Mouse (Mus musculus): ENCODE measurements at regions not wholly inside any gene's neighbourhood (a gene's known extent, or its start where the extent isn't known, plus 50 kb on each side); places are given as distances from the start of the nearest gene placed in this dataset.

DNA sequence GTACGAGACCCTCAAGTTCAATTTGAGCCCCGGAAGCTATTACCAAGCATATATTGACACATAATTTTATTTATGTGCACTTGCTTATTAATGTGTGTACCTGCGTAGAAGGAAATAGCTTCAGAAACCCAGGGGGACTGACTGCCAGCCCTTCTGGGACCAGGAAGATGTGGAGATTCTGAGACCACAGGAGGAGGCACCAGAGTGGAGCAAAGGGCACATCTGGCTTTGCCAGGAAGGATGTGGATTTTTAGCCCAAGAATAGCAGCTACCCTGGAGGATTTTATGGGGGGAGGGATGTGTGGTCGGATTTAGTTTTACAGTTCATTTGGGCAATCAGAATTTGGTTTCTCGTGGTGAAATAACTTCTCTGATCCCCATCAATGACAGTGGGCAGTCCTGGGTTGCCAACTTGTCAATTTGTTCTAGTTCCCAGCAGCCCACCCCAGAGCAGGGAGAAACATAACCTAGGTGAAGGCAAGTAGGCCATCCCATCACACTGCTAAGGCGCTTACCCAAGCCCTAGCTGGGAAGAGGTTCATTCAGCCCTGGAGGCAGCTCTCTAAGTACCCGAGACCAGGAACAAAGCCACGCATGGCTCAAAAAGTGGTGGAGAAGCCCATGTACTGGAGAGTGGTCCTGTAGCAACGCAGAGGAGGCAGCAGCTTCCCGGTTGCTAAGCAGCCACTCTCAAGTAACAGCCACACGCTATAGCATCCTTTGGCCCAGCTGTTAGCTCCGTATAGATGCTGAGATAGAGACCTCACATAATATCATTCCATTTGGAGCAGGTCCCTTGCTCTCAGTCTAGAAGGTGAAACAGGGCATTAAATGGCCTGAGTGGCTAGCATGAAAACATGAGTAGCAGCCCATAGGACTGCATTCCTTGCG lies 144.8 kb downstream of the Cxcl12 start:
- Histone ChIP-seq H3K4me1 (ENCODE audit: control insufficient read depth in 1 of 2, insufficient read depth in 2 of 2, low read length in 2 of 2) (no peaks in the 10 kb centered on the region), H3K27ac (ENCODE audit: control insufficient read depth, low read depth, low read length) (no peak overlapping the region), H3K9ac (ENCODE audit: control insufficient read depth, low read depth, low read length, poor library complexity, severe bottlenecking) (no peak overlapping the region), H3K9me3 (replicated peaks; ENCODE audit: insufficient read depth, low read length) (no peaks in the 10 kb centered on the region), H3K79me2 (ENCODE audit: control insufficient read depth, insufficient read depth, low read length, poor library complexity) (no peaks in the 10 kb centered on the region), H3K27me3 (ENCODE audit: control insufficient read depth in 1 of 2, insufficient read depth in 2 of 2, low read length in 2 of 2) (no peaks in the 10 kb centered on the region), H3K4me3 (ENCODE audit: control insufficient read depth in 1 of 2, insufficient read depth in 1 of 2, low read depth in 2 of 2, low read length in 2 of 2) (no peak overlapping the region), H3K36me3 (ENCODE audit: control insufficient read depth in 1 of 2, insufficient read depth in 2 of 2, low read length in 2 of 2) (no peaks in the 10 kb centered on the region)
- DNase-seq (ENCODE audit: low read depth, low spot score), result no peak
- TF ChIP-seq E2F4 (IDR thresholded peaks at IDR 0.05; ENCODE audit: borderline replicate concordance, low read depth, low read length), result no peak
- TF ChIP-seq SMC3 (IDR thresholded peaks at IDR 0.05; ENCODE audit: low read depth, low read length), result no peak
- TF ChIP-seq USF1 (IDR thresholded peaks at IDR 0.05; ENCODE audit: low read depth, low read length), result no peak
- TF ChIP-seq RAD21 (IDR thresholded peaks at IDR 0.05; ENCODE audit: low read depth, low read length), result no peak
- no peak for TF ChIP-seq MYC (IDR thresholded peaks at IDR 0.05; ENCODE audit: low read depth, low read length)
- TF ChIP-seq ETS1 (IDR thresholded peaks at IDR 0.05; ENCODE audit: low read depth, low read length), result no peak
- no peak for TF ChIP-seq MAX (IDR thresholded peaks at IDR 0.05; ENCODE audit: low read length)
- TF ChIP-seq ZC3H11A (IDR thresholded peaks at IDR 0.05; ENCODE audit: low read depth, low read length), result no peak
- TF ChIP-seq UBTF (IDR thresholded peaks at IDR 0.05; ENCODE audit: borderline replicate concordance, insufficient read depth, low read depth, low read length), result no peak
- no peak for TF ChIP-seq TAL1 (IDR thresholded peaks at IDR 0.05; ENCODE audit: low read length)
- no peak for TF ChIP-seq SIN3A (IDR thresholded peaks at IDR 0.05; ENCODE audit: low read length)
- no peak for TF ChIP-seq MEF2A (IDR thresholded peaks at IDR 0.05; ENCODE audit: extremely low read depth, insufficient replicate concordance, low read depth, low read length, poor library complexity, severe bottlenecking)
- TF ChIP-seq JUND (IDR thresholded peaks at IDR 0.05; ENCODE audit: low read depth, low read length), result no peak

DNA sequence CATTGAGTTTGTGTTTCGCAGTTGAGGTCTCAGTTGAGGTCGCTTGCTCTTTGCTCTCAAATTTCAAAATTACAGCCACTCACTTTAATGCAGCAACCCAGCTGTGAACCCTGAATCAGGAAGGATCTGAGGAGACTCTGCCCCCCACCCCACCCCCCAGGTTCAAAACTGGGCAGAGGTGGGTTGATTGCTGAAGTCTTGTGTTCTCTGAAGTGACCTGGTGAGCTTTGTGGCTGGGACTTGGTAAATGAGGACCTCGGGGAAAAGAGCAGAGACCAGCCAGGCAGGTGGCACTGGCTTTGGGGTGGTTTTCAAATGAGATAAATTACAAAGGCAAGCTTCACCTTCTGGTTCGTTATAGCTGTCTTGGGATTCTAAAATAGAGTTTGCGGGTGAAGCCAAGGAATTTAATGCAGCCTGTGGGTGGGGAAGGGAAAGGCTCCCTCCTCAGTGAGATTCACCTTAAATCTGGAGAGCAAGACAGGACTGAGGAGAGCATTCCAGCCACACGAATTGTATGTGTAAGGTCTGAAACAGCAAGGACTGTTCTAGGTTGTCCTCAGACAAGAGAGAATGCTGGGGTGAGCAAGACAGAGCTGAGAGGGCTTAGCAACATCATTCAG lies 145.7 kb downstream of the Cxcl12 start:
- no peaks in the 10 kb centered on the region for H3K27me3 ChIP-seq (ENCODE audit: control insufficient read depth in 1 of 2, insufficient read depth in 2 of 2, low read length in 2 of 2)
- no peaks in the 10 kb centered on the region for H3K79me2 ChIP-seq (ENCODE audit: control insufficient read depth, insufficient read depth, low read length, poor library complexity)
- no peak overlapping the region for H3K9ac ChIP-seq (ENCODE audit: control insufficient read depth, low read depth, low read length, poor library complexity, severe bottlenecking)
- no peak overlapping the region for H3K27ac ChIP-seq (ENCODE audit: control insufficient read depth, low read depth, low read length)
- DNase-seq (ENCODE audit: low read depth, low spot score), result no peak
- TF ChIP-seq ETS1 (IDR thresholded peaks at IDR 0.05; ENCODE audit: low read depth, low read length), result no peak
- TF ChIP-seq ZMIZ1 (IDR thresholded peaks at IDR 0.05; ENCODE audit: low read depth, low read length), result no peak
- TF ChIP-seq CHD1 (IDR thresholded peaks at IDR 0.05; ENCODE audit: low read depth, low read length), result no peak
- TF ChIP-seq TCF12 (IDR thresholded peaks at IDR 0.05; ENCODE audit: low read depth, low read length), result no peak
- TF ChIP-seq E2F4 (IDR thresholded peaks at IDR 0.05; ENCODE audit: borderline replicate concordance, low read depth, low read length), result no peak
- H3K9me3 ChIP-seq (replicated peaks; ENCODE audit: insufficient read depth, low read length), result no peaks in the 10 kb centered on the region
- no peaks in the 10 kb centered on the region for H3K4me1 ChIP-seq (ENCODE audit: control insufficient read depth in 1 of 2, insufficient read depth in 2 of 2, low read length in 2 of 2)
- no peak overlapping the region for H3K4me3 ChIP-seq (ENCODE audit: control insufficient read depth in 1 of 2, insufficient read depth in 1 of 2, low read depth in 2 of 2, low read length in 2 of 2)
- H3K36me3 ChIP-seq (ENCODE audit: control insufficient read depth in 1 of 2, insufficient read depth in 2 of 2, low read length in 2 of 2), result no peaks in the 10 kb centered on the region
